Mouse (Mus musculus) intestine, embryonic 14.5 days (tissue): ENCODE measurements around the gene Cenpi. TPM values are rescaled to one million over a fixed set of nuclear protein-coding genes. Genes with fewer than 3 reads are reported as not detected.

Experiments used
- ATAC-seq: fragments of 200-750 bp; cut with Nextera tagmentation; replicated peaks from 2 replicates; pipeline ENCODE4 v1.8.0; 2017; ENCODE audit warnings: low read depth, moderate number of reproducible peaks, moderate TSS enrichment, moderate library complexity; ENCODE audit not compliant: low FRiP score, low TSS enrichment
- DNase-seq: peaks from one replicate; pipeline ENCODE4 v3.0.0-alpha.2; 2018; ENCODE audit warnings: low spot score
- H3K27ac ChIP-seq: fragments of 300-500 bp; sonication (generic); 2 replicates; pipeline ENCODE4 v1.5.1; 2014; ENCODE audit warnings: low read depth, mild to moderate bottlenecking, control low read depth
- H3K27me3 ChIP-seq: fragments of 300-500 bp; sonication (generic); replicated peaks from 2 replicates; pipeline ENCODE4 v1.6.1; 2014; ENCODE audit warnings: low read length, control low read depth; ENCODE audit not compliant: control insufficient read depth, insufficient read depth
- H3K36me3 ChIP-seq: fragments of 300-500 bp; sonication (generic); 2 replicates; pipeline ENCODE4 v1.6.1; 2014; ENCODE audit warnings: low read length, control low read depth; ENCODE audit not compliant: control insufficient read depth, insufficient read depth
- H3K4me1 ChIP-seq: fragments of 300-500 bp; sonication (generic); replicated peaks from 2 replicates; pipeline ENCODE4 v1.6.1; 2014; ENCODE audit warnings: low read length, control low read depth, mixed read lengths; ENCODE audit not compliant: control insufficient read depth, insufficient read depth
- H3K4me2 ChIP-seq: fragments of 300-500 bp; sonication (generic); 2 replicates; pipeline ENCODE4 v1.6.1; 2014; ENCODE audit warnings: low read length
- H3K4me3 ChIP-seq: fragments of 300-500 bp; sonication (generic); 2 replicates; pipeline ENCODE4 v1.5.1; 2014; ENCODE audit warnings: low read depth, low read length, control low read depth, mixed read lengths
- H3K9ac ChIP-seq: fragments of 300-500 bp; sonication (generic); 2 replicates; pipeline ENCODE4 v1.6.1; 2014; ENCODE audit warnings: mild to moderate bottlenecking, low read length
- H3K9me3 ChIP-seq: fragments of 300-500 bp; sonication (generic); 2 replicates; pipeline ENCODE4 v1.6.1; 2016; ENCODE audit warnings: low read length, control low read depth; ENCODE audit not compliant: control insufficient read depth
- WGBS: fragments of 180-500 bp; shearing (Covaris S2); extraction: QIAGEN DNeasy Blood & Tissue Kit; methylation state at CpG from one replicate; pipeline ENCODE4 v1.1.7; 2014; 5-methylcytosine and 5-hydroxymethylcytosine counted together
- polyA plus RNA-seq: library from polyadenylated mRNA; unstranded; fragments of >200 nt; fragmentation: Nextera tagmentation; extraction: Ambion mirVana; gene quantifications from 2 replicates; pipeline ENCODE4 v1.2.1, GENCODE M21; 2014

Gene Cenpi
- polyA plus RNA-seq, 1 experiment from 2014 or later = 33.8 TPM

- DNase-seq (no peak), ATAC-seq (no peak)
- no peak overlapping the region for H3K9ac ChIP-seq
- H3K9me3 ChIP-seq = no peaks in the 10 kb centered on the region
- H3K27me3 ChIP-seq = no peaks in the 10 kb centered on the region
- no peak overlapping the region for H3K27ac ChIP-seq
- no peak overlapping the region for H3K4me3 ChIP-seq
- H3K36me3 ChIP-seq = no peaks in the 10 kb centered on the region
- no peaks in the 10 kb centered on the region for H3K4me1 ChIP-seq
- no peak overlapping the region for H3K4me2 ChIP-seq
- 94% methylated on average over 2 of the region's 2 CpGs for WGBS
Observed at GRCm38 (mm10) chrX:134333280-134333679, 25.4 kb downstream of the Cenpi start.

- 0 out of 2 replicates have a peak, but pooled peaks cover 22% of the 10 kb centered on the region for H3K36me3 ChIP-seq
- no peaks in the 10 kb centered on the region for H3K9me3 ChIP-seq
- WGBS = 94% methylated on average over 2 of the region's 2 CpGs
- H3K27ac ChIP-seq = no peak overlapping the region
- H3K4me1 ChIP-seq = no peaks in the 10 kb centered on the region
- H3K4me2 ChIP-seq = no peak overlapping the region
- no peak for DNase-seq
- no peak overlapping the region for H3K4me3 ChIP-seq
- no peaks in the 10 kb centered on the region for H3K27me3 ChIP-seq
- no peak for ATAC-seq
- H3K9ac ChIP-seq = no peak overlapping the region
Observed at GRCm38 (mm10) chrX:134342735-134343134, 34.9 kb downstream of the Cenpi start.

- no peaks in the 10 kb centered on the region for H3K27me3 ChIP-seq
- peaks cover 16% of the 10 kb centered on the region; the same call in 1 of the 2 replicates for H3K36me3 ChIP-seq
- 94% methylated on average over 6 of the region's 6 CpGs for WGBS
- H3K4me2 ChIP-seq = no peak overlapping the region
- H3K4me3 ChIP-seq = no peak overlapping the region
- no peak overlapping the region for H3K27ac ChIP-seq
- H3K9me3 ChIP-seq = no peaks in the 10 kb centered on the region
- H3K9ac ChIP-seq = no peak overlapping the region
- ATAC-seq (no peak), DNase-seq (no peak)
- no peaks in the 10 kb centered on the region for H3K4me1 ChIP-seq
Observed at GRCm38 (mm10) chrX:134350205-134350604, 42.3 kb downstream of the Cenpi start.

- Histone ChIP-seq H3K4me2 (no peak overlapping the region), H3K9ac (no peak overlapping the region), H3K27me3 (no peaks in the 10 kb centered on the region), H3K27ac (no peak overlapping the region), H3K4me3 (no peak overlapping the region), H3K9me3 (no peaks in the 10 kb centered on the region), H3K36me3 (peaks cover 9% of the 10 kb centered on the region; the same call in 1 of the 2 replicates), H3K4me1 (no peaks in the 10 kb centered on the region)
- DNase-seq = no peak
- no peak for ATAC-seq
Observed at GRCm38 (mm10) chrX:134353848-134354247, 46.0 kb downstream of the Cenpi start.

GRCm38 (mm10) chrX:134359336-134359735 is 51.5 kb downstream of the Cenpi start:
- 85% methylated on average over 4 of the region's 4 CpGs for WGBS
- no peaks in the 10 kb centered on the region for H3K4me1 ChIP-seq
- H3K9me3 ChIP-seq = no peaks in the 10 kb centered on the region
- H3K4me2 ChIP-seq = no peak overlapping the region
- H3K36me3 ChIP-seq = peaks cover 17% of the 10 kb centered on the region; the same call in 1 of the 2 replicates
- no peak overlapping the region for H3K4me3 ChIP-seq
- no peaks in the 10 kb centered on the region for H3K27me3 ChIP-seq
- no peak overlapping the region for H3K27ac ChIP-seq
- no peak for DNase-seq
- ATAC-seq = no peak
- H3K9ac ChIP-seq = no peak overlapping the region

GRCm38 (mm10) chrX:134362156-134362555 is 54.3 kb downstream of the Cenpi start:
- H3K4me3 ChIP-seq = no peak overlapping the region
- no peaks in the 10 kb centered on the region for H3K4me1 ChIP-seq
- peaks cover 16% of the 10 kb centered on the region; the same call in 1 of the 2 replicates for H3K36me3 ChIP-seq
- DNase-seq (no peak), ATAC-seq (no peak)
- no peaks in the 10 kb centered on the region for H3K9me3 ChIP-seq
- no peak overlapping the region for H3K27ac ChIP-seq
- no peak overlapping the region for H3K4me2 ChIP-seq
- WGBS = 92% methylated on average over 4 of the region's 4 CpGs
- H3K27me3 ChIP-seq = no peaks in the 10 kb centered on the region
- no peak overlapping the region for H3K9ac ChIP-seq

- 100% methylated on average over 1 of the region's 1 CpGs for WGBS
- no peaks in the 10 kb centered on the region for H3K9me3 ChIP-seq
- DNase-seq = no peak
- H3K4me1 ChIP-seq = no peaks in the 10 kb centered on the region
- H3K9ac ChIP-seq = no peak overlapping the region
- no peak overlapping the region for H3K27ac ChIP-seq
- no peak overlapping the region for H3K4me3 ChIP-seq
- no peaks in the 10 kb centered on the region for H3K27me3 ChIP-seq
- ATAC-seq = no peak
- H3K36me3 ChIP-seq = peaks cover 16% of the 10 kb centered on the region; the same call in 1 of the 2 replicates
- no peak overlapping the region for H3K4me2 ChIP-seq
Observed at GRCm38 (mm10) chrX:134365421-134365820, 57.5 kb downstream of the Cenpi start.

- DNase-seq (no peak), ATAC-seq (no peak)
- 81% methylated on average over 3 of the region's 3 CpGs for WGBS
- no peak overlapping the region for H3K4me2 ChIP-seq
- H3K9ac ChIP-seq = no peak overlapping the region
- peaks cover 12% of the 10 kb centered on the region; the same call in 1 of the 2 replicates for H3K36me3 ChIP-seq
- H3K27me3 ChIP-seq = no peaks in the 10 kb centered on the region
- H3K27ac ChIP-seq = no peak overlapping the region
- H3K4me3 ChIP-seq = no peak overlapping the region
- H3K9me3 ChIP-seq = no peaks in the 10 kb centered on the region
- no peaks in the 10 kb centered on the region for H3K4me1 ChIP-seq
Observed at GRCm38 (mm10) chrX:134366547-134366946, 58.7 kb downstream of the Cenpi start.

- H3K27ac ChIP-seq = no peak overlapping the region
- H3K9me3 ChIP-seq = no peaks in the 10 kb centered on the region
- no peaks in the 10 kb centered on the region for H3K36me3 ChIP-seq
- H3K4me2 ChIP-seq = no peak overlapping the region
- H3K4me1 ChIP-seq = no peaks in the 10 kb centered on the region
- no peak for ATAC-seq
- 12% methylated on average over 2 of the region's 2 CpGs for WGBS
- no peaks in the 10 kb centered on the region for H3K27me3 ChIP-seq
- no peak overlapping the region for H3K4me3 ChIP-seq
- no peak overlapping the region for H3K9ac ChIP-seq
- DNase-seq = no peak
Observed at GRCm38 (mm10) chrX:134371279-134371678, 63.4 kb downstream of the Cenpi start.
